Mouse (Mus musculus): ENCODE data around the gene Gtpbp3.
"Not testable (repeated sequence)": the region's sequence is repeated elsewhere in the genome, so short reads cannot be mapped to it uniquely, and the experiment has no call there.

The Gtpbp3 gene

GRCm38 (mm10) chr8:71527162-71527870 lies 39.4 kb downstream of the Gtpbp3 start:
- in situ Hi-C loops (cut with MboI, MseI) = no loop called here

GRCm38 (mm10) chr8:71528362-71529073 lies 40.6 kb downstream of the Gtpbp3 start:
- in situ Hi-C loops (cut with MboI, MseI) = no loop called here

- in situ Hi-C loops (cut with MboI, MseI) = not testable (repeated sequence)
These were observed 43.0 kb downstream of the Gtpbp3 start for GRCm38 (mm10) chr8:71530735-71531467.

DNA sequence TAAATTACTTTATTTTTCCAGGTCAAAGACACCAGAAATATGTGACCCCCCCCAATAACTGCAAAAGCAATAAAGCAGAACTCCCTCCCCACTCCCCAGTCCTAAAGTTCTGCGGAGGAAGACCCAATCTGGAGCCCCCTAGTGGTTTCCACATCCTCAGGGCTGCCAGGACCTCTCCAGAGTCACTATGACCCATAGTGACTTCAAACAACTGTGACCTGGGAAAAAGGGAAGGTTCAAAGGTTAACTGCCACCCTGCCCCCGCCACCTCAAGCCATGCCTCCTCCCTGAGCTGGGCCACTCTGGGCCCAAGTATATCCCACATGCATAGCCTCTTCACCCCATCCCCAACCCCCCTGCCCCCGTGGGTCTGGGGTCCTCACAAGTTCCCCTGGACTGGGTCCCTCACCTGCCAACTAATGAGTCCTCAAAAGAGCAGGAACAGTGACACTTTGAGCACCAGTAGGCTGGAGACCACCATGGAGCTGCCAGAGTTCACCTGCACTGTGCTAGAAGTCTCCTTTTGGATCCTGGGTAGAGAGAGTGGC lies 46.4 kb downstream of the Gtpbp3 start:
- in situ Hi-C loops (cut with MboI, MseI) = no loop called here

- in situ Hi-C loops (cut with MboI, MseI) = no loop called here
These were observed 47.8 kb downstream of the Gtpbp3 start for GRCm38 (mm10) chr8:71535663-71536062.

DNA sequence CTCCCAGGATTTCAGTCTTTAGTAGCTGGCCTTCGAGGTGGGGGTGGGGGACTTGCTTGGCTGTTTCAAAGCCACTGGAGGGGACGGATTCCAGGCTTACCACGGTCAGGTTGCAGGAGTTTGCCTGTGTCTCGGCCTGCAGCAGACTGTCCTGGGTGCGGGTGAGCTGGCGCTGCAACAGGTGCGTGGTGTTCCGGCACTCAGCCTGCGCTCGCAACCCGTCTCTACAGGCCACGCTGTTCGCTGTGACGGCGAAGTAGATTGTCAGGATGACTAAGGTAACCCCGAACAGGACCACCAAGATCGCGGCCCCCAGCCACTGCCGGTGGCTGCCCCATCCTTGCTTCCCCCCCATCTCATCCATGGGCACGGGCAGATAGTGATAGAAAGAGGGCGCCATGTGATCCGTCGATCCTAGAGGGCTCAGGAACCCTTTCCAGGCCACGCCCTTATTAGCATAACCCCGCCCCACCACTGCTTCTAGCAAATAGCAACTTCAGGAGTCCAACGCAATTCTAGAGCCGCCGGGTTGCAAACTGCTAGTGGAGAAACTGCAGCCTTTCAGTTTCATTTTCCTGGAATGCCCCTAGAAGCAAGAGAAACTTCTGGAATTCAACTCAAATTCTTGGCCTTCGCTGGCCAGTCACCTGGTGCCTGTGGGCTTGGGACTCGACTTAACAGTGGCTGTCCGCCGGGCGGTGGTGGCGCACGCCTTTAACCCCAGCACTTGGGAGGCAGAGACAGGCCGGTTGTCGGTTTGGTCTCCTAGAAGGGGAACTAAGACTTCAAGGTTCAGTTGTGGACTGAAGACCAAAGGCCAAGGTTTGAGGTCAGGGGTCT lies 49.3 kb downstream of the Gtpbp3 start, which contains the start of gene Bst2:
Bst2 (minus strand) TSS at position 429 of the 840 bp plus-strand sequence.
- in situ Hi-C loops (cut with MboI, MseI) = no loop called here

DNA sequence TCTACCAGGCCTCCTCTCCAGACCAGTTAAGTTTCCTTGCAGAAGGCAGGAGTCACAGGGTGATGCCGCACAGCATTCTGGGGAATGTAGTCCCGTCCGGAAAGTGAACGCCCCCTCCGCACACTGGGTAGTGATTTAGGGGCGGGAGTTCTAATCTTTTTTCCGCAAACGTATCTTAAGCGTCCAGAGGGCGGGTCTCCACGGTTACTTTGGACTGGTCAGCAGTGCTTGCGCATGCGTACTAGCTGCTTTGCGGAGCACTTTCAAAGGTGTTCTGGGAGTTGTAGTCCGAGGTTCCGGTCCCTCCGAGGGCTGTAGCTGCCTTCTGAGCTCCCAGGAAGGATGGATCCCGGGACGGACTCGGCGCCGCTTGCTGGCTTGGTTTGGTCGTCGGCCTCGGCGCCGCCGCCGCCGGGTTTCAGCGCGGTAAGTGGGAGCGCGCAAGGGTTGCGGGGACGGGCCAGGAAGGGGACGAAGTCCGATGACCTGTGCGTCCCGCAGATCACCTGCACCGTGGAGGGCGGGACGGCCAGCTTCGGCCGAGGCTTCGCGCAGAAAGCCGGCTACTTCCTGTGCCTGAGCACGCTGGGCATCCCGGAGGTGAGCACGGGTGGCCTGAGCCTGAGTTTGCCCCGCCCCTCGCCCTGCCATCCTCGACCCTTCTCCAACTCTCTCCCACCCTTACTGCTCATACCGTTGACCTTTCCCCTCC lies 54.9 kb downstream of the Gtpbp3 start, which contains the start of gene Mvb12a:
Mvb12a (plus strand) TSS at position 291 of the 712 bp plus-strand sequence.
- in situ Hi-C loops (cut with MboI, MseI) = no loop called here

DNA sequence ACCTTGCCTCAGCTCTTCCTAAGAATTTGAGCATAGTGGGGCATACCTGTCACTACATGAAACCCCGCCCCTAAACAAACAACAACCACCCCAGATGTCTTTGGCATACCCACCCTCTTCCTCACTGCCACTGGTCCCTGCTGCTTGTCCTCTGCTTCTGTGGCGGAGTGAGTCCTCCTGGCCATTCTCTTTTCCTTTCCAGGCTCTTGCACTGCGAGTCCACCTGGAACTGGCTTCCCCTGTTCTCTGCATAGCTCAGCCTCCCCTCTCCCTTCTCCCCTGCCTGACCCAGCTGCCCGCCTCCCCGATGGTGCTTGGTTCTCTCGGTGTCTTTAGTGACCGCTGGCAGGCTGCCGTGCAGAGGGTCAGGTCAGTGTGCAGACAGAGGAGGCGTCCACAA lies 55.9 kb downstream of the Gtpbp3 start:
- in situ Hi-C loops (cut with MboI, MseI) = no loop called here

- in situ Hi-C loops (cut with MboI, MseI) = no loop called here
These were observed 57.1 kb downstream of the Gtpbp3 start for GRCm38 (mm10) chr8:71545053-71545452.

- in situ Hi-C loops (cut with MboI, MseI) = no loop called here
These were observed 59.7 kb downstream of the Gtpbp3 start for GRCm38 (mm10) chr8:71547590-71547989.
